Mouse (Mus musculus) erythroblast, embryonic 14.5 days (primary cell): ENCODE results near the gene Clca1.

Experiments used
- GATA1 ChIP-seq: IDR thresholded peaks from 2 replicates; pipeline ENCODE4 v1.6.1; 2012; ENCODE audit warnings: low read length, inconsistent platforms, mixed read lengths
- TAL1 ChIP-seq: IDR thresholded peaks from 3 replicates; pipeline ENCODE4 v1.6.1; 2012; ENCODE audit warnings: low read length, inconsistent platforms, mixed read lengths

GRCm38 (mm10) chr3:145017807-145018206 is 14.8 kb downstream of the Clca1 start:
- TF ChIP-seq GATA1 (no peak), TAL1 (no peak)
